Mouse (Mus musculus): ENCODE measurements around the gene Suclg2.

Suclg2 gene

GRCm38 (mm10) chr6:95556320-95556719 is 162.3 kb downstream of the Suclg2 start:
- DNase-seq (ENCODE audit: low read depth): no peak

DNA sequence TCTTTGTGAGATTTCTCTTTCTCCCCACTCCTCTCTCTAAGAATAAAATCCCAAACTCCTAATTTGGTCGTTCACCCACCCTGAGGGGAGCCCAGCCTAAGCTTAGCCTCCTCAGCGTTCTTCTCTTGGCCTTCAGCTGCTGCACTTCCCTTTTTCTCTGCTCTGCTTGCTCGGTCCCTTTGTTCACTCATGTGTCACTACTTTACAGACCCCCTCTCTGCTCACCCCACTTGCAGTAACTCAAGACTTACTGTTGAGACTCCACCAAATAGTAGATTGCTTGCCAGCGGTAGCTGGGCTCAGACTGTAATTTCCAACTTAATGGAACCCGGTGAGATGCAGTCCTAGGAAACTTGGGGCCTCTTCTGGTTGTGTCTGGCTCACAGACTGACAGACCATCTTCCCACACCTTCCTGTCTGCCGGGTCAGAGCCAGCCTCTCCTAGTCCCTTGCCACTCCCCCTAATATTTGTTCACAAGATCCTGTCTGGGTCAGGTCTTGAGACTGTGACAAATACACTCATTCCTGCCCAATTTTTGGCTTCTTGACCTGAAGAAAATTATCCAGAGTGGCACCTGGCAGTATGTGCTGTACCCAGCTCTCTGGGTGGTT is 166.2 kb downstream of the Suclg2 start:
- DNase-seq (ENCODE audit: low read depth): no peak

- DNase-seq (ENCODE audit: low read depth): no peak
Measured at GRCm38 (mm10) chr6:95551000-95551399, 167.6 kb downstream of the Suclg2 start.

GRCm38 (mm10) chr6:95546189-95546832 is 172.3 kb downstream of the Suclg2 start:
- no peak for DNase-seq (ENCODE audit: low read depth)

GRCm38 (mm10) chr6:95545714-95546113 is 172.9 kb downstream of the Suclg2 start:
- DNase-seq (ENCODE audit: low read depth): no peak

DNA sequence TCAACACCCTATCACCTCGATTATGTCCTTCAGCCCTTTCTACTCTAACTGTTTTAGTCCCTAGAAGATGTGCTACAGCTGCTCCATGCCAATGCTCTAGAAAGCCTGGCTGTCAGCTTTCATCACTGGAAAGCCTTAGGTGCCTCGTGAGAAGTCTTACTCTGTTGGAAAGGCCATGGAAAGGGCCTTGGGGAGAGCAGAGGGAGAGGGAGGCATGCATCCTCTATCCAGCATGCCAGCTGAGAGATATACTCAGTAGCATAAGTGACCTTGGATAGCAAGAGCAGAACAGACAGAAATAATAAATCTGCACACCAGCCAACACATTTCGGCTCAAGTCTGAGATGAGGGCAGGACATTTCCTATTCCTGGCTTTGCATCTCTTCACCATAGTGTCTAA is 173.3 kb downstream of the Suclg2 start:
- DNase-seq (ENCODE audit: low read depth): no peak

DNA sequence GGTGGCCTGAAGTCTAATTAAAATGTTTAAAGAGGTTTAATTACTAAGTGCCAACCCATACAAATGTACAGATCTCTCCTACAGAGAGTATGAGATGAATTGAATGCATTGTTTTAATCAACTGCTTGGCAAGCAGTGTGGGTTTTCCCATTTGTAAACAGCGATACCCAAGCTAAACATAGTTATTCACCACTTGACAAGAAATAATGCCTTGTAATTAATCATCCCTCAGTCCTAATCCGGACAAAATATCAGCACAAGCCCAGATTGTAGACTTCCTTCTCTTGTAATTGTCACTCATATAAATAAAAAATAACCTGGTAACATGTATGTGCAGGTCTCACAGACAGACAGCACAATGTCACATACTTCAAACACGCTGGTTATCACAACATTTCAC is 183.4 kb downstream of the Suclg2 start:
- no peak for DNase-seq (ENCODE audit: low read depth)

GRCm38 (mm10) chr6:95519846-95520245 is 198.8 kb downstream of the Suclg2 start:
- DNase-seq (ENCODE audit: low read depth): no peak

DNA sequence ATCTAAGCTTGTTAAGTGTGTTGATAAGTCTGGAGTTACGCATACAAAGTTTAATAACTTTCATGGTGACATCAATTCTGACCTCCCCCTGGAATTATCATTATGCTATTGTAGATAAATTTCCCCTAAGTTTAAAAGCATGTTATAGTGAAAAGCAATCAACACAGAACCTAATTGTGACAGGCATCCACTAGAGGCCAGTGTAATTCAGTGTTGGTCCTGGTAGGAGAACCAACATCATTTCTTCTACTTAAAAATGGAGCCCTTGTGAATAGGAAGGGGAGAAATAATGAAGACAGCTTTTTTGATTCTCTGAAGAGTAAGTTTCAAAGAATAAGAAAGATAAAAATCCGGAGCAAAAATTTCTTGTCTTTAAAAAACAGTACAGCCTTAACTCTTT is 200.2 kb downstream of the Suclg2 start:
- peak; percentile 13 for DNase-seq (ENCODE audit: low read depth)

GRCm38 (mm10) chr6:95515721-95516120 is 202.9 kb downstream of the Suclg2 start:
- DNase-seq (ENCODE audit: low read depth): peak; percentile 28

DNA sequence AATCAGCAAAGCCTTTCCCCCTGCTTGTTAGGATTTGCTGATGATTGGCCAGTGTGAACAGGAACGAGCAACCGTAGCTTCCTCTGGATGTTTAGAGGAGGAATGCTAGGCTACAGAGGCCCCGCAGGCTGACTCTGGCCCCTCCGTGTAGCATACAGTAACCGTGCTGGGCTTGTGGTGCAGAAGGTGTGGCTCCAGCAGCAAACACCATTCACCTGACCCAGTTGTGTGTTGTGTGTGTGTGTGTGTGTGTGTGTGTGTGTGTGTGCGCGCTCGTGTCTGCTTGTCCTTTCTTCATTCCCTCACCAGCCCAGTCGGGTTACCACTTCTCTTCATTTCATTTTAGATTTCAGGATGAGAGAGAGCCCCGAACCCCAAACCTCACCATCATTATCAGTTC is 203.9 kb downstream of the Suclg2 start:
- DNase-seq (ENCODE audit: low read depth): no peak

DNA sequence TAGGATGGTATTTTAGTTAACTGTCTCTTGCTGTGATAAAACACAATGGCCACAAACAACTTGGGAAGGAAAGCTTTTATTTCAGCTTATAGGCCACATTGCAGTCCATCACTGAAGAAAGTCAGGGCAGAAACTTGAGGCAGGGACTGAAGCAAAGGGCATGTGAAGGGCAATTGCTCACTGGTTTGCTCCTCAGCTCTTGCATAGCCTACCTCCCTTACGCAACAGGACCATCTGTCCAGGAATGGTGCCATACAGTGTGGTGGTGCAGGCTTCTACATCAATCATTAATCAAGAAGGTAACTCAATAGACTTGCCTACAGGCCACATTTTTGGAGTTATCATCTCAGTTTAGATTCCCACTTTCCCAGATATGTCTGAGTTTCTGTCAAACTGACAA is 206.9 kb downstream of the Suclg2 start:
- DNase-seq (ENCODE audit: low read depth): no peak

GRCm38 (mm10) chr6:95500771-95501170 is 217.8 kb downstream of the Suclg2 start:
- no peak for DNase-seq (ENCODE audit: low read depth)

- no peak for DNase-seq (ENCODE audit: low read depth)
Measured at GRCm38 (mm10) chr6:95499639-95500038, 219.0 kb downstream of the Suclg2 start.

DNA sequence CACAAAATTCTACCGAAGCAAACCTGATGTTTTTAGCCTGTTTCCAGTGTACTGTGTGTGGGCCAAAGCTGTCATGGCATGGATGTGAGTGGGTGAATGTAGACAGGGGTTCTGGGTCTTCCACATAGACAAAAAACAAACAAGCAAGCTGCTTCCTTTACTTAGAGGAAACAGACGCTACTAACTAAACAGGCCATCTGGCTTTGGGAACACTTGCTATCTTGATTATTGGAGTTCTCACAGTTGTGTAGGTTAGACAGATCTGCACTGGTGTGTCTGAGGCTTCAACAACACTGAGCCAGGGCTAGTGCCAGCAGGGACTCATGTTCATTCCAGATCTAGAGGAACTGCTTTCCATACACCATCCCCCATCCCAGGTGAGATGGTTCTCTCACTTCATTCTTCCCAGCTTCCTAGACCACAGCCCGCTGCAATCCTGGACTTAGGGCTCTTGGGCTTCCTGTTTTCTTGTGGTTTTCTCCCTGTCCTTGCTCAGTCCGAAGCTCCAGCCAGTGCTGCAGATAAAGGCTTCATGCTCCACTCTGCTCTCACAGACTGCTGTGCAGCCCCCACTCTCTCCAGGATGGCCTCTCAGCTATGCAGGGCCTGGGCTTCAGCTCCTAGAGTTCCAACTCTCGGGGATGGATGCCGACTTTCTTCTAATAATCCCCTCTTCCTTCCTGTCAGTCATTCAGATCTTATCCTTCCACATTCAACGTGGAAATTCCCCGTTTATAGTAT is 226.2 kb downstream of the Suclg2 start:
- no peak for DNase-seq (ENCODE audit: low read depth)

GRCm38 (mm10) chr6:95491043-95491442 is 227.6 kb downstream of the Suclg2 start:
- DNase-seq (ENCODE audit: low read depth): no peak

DNA sequence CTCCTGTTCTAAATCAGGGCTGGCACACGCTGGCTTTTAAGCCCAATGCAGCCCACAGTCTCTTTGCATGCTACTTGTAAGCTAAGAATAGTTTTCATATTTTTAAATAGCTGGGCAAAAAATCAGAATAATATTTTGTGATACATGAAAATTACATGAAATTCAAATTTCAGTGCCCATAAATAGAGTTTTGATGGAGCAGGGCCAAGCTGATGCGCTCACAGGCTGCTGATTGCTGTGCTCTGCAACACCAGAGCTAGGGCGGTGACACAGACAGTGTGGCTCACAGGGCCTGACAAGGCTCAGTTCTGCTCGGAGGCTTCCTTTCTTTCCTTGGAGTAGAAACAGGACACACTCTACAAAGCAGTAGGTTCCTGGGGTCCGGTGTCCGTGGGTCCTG is 232.8 kb downstream of the Suclg2 start:
- DNase-seq (ENCODE audit: low read depth): no peak

DNA sequence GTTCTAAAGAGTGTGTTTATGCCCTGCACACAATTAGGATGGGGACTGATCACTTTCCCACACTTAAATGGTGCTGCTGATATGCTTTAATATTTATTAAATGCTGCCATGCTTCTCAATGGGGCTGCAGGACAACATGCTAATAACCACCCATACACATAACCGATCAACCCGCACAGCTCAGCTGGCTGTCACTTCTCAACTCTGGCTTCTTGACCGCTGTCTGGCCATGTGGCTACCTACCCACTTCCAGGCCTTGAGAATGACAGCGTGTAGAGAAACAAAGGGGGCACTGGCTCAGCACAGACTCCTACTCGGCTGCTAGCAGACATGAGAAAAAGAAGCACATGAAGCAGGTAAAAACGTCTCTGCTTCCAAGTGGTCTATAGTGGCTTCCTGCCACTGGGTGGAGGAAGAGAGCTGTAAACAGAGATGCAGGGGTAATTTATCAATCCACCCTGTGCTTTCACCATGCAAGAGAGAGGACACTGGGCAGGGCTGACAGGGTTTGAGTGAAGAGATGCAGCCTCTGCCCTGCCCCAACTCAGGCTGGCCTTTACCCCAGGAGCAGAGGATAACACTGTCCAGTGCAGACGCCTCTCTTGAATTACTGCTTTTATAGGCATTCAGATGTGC is 234.3 kb downstream of the Suclg2 start:
- DNase-seq (ENCODE audit: low read depth): peak; percentile 50

DNA sequence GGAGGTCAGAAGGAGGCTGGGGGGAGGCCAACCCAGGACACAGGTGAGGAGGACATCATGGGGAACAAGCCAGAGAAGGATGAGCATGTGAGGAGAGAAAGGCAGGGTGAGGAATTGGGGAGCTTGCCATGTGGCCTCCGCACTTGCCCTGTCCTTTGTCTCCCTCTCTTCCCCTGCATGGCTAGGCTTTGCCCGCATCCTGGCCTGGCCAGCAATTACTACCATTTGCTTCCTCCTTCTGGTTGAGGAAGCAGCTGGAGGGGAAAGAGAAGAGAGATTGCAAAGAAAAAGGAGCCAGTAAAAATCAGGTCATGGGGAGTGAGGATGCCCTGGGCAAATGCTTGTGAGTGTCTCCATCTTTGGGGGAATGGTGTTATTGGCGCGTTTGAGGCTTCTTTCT is 234.9 kb downstream of the Suclg2 start:
- no peak for DNase-seq (ENCODE audit: low read depth)

DNA sequence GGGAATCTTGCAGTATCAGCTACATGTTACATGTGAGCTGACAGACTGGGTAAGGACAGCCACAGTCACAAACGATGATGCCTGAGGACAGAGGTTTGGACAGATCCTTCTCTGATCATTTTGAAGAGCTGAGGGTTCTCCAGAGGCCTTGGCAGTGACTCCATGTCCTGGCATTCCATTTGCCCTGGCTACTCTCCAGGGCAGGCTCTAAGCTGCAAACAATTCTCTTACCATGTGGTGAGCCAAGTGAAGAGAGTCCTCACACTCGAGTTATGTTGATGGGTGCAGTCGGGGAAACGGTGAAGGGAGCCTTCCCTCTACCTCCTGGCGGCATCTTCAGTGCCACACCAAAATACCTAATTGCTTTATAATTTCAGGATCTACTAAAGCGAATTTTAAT is 235.5 kb downstream of the Suclg2 start:
- DNase-seq (ENCODE audit: low read depth): no peak

- DNase-seq (ENCODE audit: low read depth): no peak
Measured at GRCm38 (mm10) chr6:95479801-95480200, 238.8 kb downstream of the Suclg2 start.

GRCm38 (mm10) chr6:95469521-95469920 is 249.1 kb downstream of the Suclg2 start:
- no peak for DNase-seq (ENCODE audit: low read depth)

GRCm38 (mm10) chr6:95465322-95465721 is 253.3 kb downstream of the Suclg2 start:
- no peak for DNase-seq (ENCODE audit: low read depth)

Data from induced T-regulatory cell, adult 2 months (primary cell).